Mouse (Mus musculus): ENCODE data around the gene Zc2hc1b.
A peak's percentile ranks its signal among the peaks of the same experiment; 100 is the strongest.

Gene Zc2hc1b

DNA sequence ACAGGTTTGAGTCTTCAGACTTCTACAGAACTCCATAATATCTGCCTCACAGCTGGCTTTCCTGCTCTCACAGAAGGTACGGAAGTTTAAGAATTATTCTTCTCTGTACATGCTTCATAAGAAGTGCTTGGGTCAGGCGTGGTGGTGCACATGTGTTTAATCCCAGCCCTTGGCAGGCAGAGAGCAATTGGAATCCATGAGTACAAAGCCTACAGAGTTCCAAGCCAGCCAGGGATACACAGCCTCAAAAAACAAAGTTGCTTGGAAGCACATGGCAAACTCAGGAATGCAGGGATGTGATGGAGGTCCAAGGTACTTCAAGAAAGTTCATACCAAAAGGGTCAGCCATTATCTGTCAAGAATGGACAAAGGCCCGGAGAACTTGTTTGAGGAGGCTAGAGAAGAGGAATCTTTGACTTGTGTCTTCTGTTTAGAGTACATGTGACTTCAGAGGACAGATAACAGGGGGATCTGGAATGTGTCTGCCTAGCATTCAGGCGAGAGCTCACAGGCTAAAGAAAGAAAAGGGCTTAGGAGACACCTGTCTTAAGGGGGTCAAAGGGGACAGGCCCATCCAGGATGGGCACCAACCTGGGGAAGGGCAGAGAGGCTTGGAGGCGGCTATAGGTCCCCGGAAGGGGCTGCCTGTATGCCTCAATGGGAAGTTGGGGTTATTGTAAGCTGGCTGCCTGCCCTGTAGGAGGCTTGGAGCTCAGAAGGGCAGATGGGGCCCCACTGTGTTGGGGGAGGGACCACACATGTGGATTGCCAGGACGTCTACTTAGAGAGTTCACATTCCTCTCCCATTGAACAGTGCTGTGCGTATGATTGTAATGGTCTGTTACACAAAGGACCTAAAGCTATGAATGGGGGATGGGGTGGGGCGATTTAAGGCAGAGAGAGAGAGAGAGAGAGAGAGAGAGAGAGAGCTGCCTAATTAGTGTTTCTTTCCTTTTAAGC is 60.8 kb downstream of the Zc2hc1b start:
- peak; percentile 63 for DNase-seq (ENCODE audit: extremely low spot score, low spot score)

- peak; percentile 56 for DNase-seq (ENCODE audit: extremely low spot score, low spot score)
Observed at GRCm38 (mm10) chr10:13115030-13115429, 62.8 kb downstream of the Zc2hc1b start.

DNA sequence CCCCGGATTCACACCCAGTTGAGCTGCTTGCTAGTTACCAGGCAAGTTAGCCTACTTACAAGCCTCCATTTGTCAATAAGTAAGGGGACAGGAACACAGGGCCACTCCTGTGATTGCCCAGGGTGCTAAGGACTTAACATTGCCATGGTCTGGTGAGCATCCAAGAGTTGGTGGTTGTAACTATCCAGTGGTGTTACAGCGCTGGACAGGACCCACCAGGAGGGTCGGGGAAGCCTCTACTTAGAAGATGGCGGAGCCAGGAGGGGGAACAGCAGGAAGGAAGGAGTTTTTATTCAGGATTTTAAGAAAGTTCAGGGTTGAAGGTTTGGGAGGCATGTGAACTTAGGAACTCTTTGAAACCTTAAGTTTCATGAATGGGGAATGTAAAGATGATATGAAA is 64.2 kb downstream of the Zc2hc1b start:
- no peak for DNase-seq (ENCODE audit: extremely low spot score, low spot score)

DNA sequence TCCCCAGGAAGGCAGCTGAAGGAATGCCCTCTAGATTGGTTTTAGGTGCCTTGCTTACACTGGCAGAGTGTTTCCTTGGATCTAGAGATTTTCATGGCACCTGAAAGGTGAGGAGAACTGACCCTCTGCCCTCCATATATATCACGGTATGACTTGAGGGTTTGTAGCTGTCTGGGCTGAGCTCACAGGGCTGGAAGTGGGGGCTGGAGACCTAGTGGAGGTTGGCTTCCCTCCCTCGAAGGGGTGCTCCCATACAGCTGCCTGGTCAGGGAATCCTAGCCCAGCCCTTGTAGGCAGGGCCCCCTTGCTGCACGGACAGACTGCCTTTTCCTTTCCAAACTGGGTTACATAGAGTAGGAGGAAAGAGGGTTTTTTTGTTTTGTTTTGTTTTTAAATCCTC is 65.0 kb downstream of the Zc2hc1b start:
- no peak for DNase-seq (ENCODE audit: extremely low spot score, low spot score)

DNA sequence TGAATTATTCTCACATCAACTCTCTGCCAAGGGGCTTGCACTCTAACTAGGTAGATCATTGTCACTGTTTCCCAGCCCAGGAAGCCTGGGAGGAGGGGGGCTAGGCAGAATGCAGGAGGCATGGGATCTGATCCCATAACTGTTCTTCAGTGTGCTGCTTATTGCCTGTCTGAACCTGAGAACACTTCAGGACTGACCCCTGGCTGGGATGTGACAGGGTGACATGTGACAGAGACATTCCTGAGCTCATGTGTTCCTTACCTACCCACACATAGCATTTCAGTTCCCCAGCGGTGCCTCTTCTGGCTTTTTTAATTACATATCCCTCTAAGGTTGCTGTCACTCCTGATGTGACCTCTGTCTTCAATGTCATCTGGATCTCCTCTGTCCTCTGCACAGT is 68.0 kb downstream of the Zc2hc1b start:
- no peak for DNase-seq (ENCODE audit: extremely low spot score, low spot score)

DNA sequence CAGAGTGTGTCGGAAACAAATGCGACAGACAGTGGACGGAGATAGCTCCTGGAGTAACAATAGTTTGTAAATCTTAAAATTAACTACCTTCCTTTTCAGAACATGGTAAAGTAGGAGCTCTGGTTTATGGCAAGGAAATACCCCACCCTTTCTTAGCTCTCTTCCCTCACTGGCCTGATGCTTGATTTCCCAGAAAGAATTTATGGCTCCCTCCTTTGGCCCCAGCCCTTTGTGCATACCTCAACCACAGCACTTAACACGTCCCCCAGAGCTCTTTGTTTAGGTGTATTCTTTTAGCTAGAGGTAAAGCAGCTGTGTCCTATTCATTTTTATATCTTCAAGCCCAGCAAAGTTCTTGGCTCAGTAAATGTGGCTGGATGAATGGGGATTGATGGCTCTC is 69.0 kb downstream of the Zc2hc1b start:
- DNase-seq (ENCODE audit: extremely low spot score, low spot score), result no peak

- peak; percentile 64 for DNase-seq (ENCODE audit: extremely low spot score, low spot score)
Observed at GRCm38 (mm10) chr10:13108021-13108548, 69.7 kb downstream of the Zc2hc1b start.

- no peak for DNase-seq (ENCODE audit: extremely low spot score, low spot score)
Observed at GRCm38 (mm10) chr10:13106909-13107624, 70.8 kb downstream of the Zc2hc1b start.

GRCm38 (mm10) chr10:13103838-13104237 is 74.0 kb downstream of the Zc2hc1b start:
- DNase-seq (ENCODE audit: extremely low spot score, low spot score), result no peak

GRCm38 (mm10) chr10:13102360-13102759 is 75.5 kb downstream of the Zc2hc1b start:
- no peak for DNase-seq (ENCODE audit: extremely low spot score, low spot score)

DNA sequence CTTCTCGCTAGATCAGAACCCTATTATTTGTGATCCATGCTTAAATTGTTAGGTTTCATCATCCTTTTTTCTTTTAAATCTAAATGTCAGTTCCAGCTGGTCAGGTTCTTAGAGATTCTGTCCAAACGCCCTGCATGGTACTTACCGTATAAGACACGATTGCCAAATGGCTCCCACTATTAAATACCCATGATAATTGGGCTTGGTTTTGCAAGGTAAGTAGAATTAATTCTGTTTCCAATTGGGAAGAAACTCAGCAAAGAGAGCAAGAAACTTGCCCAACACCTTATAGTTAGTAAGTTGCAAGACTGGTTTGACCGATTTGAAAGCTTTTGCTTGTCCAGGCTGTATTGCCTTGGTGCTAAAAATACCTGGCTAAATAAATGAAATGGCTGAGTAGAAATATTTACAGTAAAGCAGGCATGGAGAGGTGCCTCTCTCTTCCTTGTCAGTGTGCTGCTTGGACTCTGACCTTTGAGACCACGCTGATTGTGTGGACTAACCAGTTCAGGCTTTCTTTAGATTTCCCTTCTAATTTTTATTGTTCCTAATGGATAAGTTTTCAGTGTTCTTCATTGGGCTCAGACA is 77.7 kb downstream of the Zc2hc1b start:
- no peak for DNase-seq (ENCODE audit: extremely low spot score, low spot score)

All from neural tube, embryonic 10.5 days (tissue).